In the genomic region with DNA sequence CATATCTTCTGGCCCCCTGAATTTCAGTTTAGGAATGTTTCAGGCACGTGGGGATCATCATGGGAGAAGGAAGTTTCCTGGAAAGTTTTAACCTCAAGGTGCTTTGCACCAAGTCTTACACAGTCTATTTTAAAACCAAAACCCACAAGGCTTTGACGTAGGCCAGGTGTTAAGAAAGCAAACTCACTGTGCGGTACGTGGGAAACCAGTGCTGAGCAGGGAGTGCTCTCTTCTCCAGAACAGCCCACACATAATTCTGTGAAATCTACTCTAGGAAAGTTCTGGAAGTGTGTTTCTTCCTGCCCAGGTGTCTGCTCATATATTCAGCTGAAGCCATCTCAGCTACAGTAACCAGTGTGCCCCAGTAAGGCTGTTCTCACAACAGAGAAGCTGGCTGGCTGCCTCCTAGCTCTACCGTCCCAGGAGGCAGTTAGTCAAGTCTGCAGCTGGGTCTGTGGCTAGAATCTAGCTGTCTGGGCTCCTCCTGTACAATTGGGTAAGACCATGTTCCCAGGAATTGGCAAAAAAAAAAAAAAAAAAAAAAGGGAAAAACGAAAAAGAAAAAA, we compare ENCODE assay signal across 17 mouse cellular contexts. TPM values are rescaled to one million over a fixed set of nuclear protein-coding genes. Genes with fewer than 3 reads are reported as not detected.
DNase-seq lines count a peak whose midpoint lies in the region; ATAC-seq lines count a peak whose summit lies in the region.
"Had no signal": no experiment of that assay in that cellular context is flagged by ENCODE, and none has a peak within 500 bp of the region (broad histone marks: within the 10 kb centered on the region; RNA-seq: fewer than 3 reads in every experiment).

No protein-coding gene starts in this region.

- no peaks in the 10 kb centered on the region for H3K36me3 ChIP-seq in heart, embryonic 10.5 days
- no peaks in the 10 kb centered on the region for H3K36me3 ChIP-seq in intestine, embryonic 15.5 days
- H3K36me3 ChIP-seq: forebrain, embryonic 10.5 days; hindbrain, embryonic 10.5 days; limb, embryonic 12.5 days; neural tube, embryonic 13.5 days had no signal

- no peaks in the 10 kb centered on the region for H3K4me1 ChIP-seq in heart, embryonic 10.5 days
- H3K4me1 ChIP-seq in intestine, embryonic 15.5 days (replicated peaks): no peaks in the 10 kb centered on the region
- H3K4me1 ChIP-seq: forebrain, embryonic 10.5 days; hindbrain, embryonic 10.5 days; limb, embryonic 12.5 days; neural tube, embryonic 13.5 days had no signal

- H3K27me3 ChIP-seq in heart, embryonic 10.5 days (ENCODE audit: insufficient read depth, poor library complexity, severe bottlenecking): no peaks in the 10 kb centered on the region
- no peaks in the 10 kb centered on the region for H3K27me3 ChIP-seq in intestine, embryonic 15.5 days (replicated peaks)
- H3K27me3 ChIP-seq: limb, embryonic 12.5 days; neural tube, embryonic 13.5 days had no signal

- 66% methylated on average over 6 of the region's 6 CpGs for WGBS in heart, embryonic 10.5 days
- 51% methylated on average over 6 of the region's 6 CpGs for WGBS in intestine, embryonic 15.5 days

- no peak for ATAC-seq in intestine, embryonic 15.5 days
- no peak for ATAC-seq in erythroid progenitor cell, adult 5-6 weeks (replicated peaks; ENCODE audit: low FRiP score, poor library complexity, severe bottlenecking)
- ATAC-seq: liver, postnatal 0 days had no signal

- H3K27ac ChIP-seq in heart, embryonic 10.5 days: no peak overlapping the region
- H3K27ac ChIP-seq in intestine, embryonic 15.5 days: no peak overlapping the region
- H3K27ac ChIP-seq: forebrain, embryonic 10.5 days; hindbrain, embryonic 10.5 days; kidney, postnatal 0 days; limb, embryonic 12.5 days; neural tube, embryonic 13.5 days had no signal

- no peak overlapping the region for H3K4me3 ChIP-seq in heart, embryonic 10.5 days
- H3K4me3 ChIP-seq in intestine, embryonic 15.5 days (replicated peaks): no peak overlapping the region
- H3K4me3 ChIP-seq: forebrain, embryonic 10.5 days; hindbrain, embryonic 10.5 days; limb, embryonic 12.5 days; neural tube, embryonic 13.5 days had no signal

- no peak overlapping the region for H3K4me2 ChIP-seq in intestine, embryonic 15.5 days (replicated peaks)
- H3K4me2 ChIP-seq: limb, embryonic 12.5 days; neural tube, embryonic 13.5 days had no signal

- DNase-seq in adrenal gland, adult 2 months: peak; percentile 33
- DNase-seq in adrenal gland, adult 8-10 months: no peak
- peak; percentile 25 to 28 for DNase-seq in heart, adult 9 months (ENCODE audit: low spot score in 2 of 2)
- no peak for DNase-seq in heart, embryonic 10.5 days (ENCODE audit: low spot score)
- DNase-seq in thymus, postnatal 0 days (ENCODE audit: low spot score): peak; percentile 45
- no peak for DNase-seq in thymus, adult 18-20 months
- DNase-seq: cerebellum, adult 11 months; cerebellum, postnatal 36 days; liver, postnatal 0 days; thymus, adult 2 months had no signal

- H3K9ac ChIP-seq in intestine, embryonic 15.5 days: no peak overlapping the region
- H3K9ac ChIP-seq: limb, embryonic 12.5 days; liver, postnatal 0 days; neural tube, embryonic 13.5 days had no signal

- no peaks in the 10 kb centered on the region for H3K9me3 ChIP-seq in heart, embryonic 10.5 days
- H3K9me3 ChIP-seq in intestine, embryonic 15.5 days: no peaks in the 10 kb centered on the region
- H3K9me3 ChIP-seq: forebrain, embryonic 10.5 days; hindbrain, embryonic 10.5 days; limb, embryonic 12.5 days; neural tube, embryonic 13.5 days had no signal

RNA-seq across cellular contexts. Expression of gene Casp6, which starts 29.1 kb away (rescaled TPM):
- total RNA-seq in adrenal gland, adult 2 months (2021): 10 to 100 TPM; 42.3 to 42.4 TPM
- polyA plus RNA-seq in adrenal gland, adult 2 months (2012; rRNA removed): 29.5 and 33.8 TPM in 2 replicates
- 10 to 100 TPM; 42.7 to 54.2 (median 47.8) TPM for total RNA-seq in adrenal gland, adult 8-10 months (2022)
- polyA plus RNA-seq in heart, embryonic 10.5 days (2016; fragmentation: Nextera tagmentation; extraction: Ambion mirVana): 78.4 and 99.8 TPM in 2 replicates
- 119 and 125 TPM in 2 replicates for polyA plus RNA-seq in thymus, postnatal 0 days (2015; fragmentation: Nextera tagmentation; extraction: Ambion mirVana)
- 142 and 147 TPM in 2 replicates for polyA plus RNA-seq in intestine, embryonic 15.5 days (2015; fragmentation: Nextera tagmentation; extraction: Ambion mirVana)
- 10.5 and 14.4 TPM in 2 replicates for total RNA-seq in erythroid progenitor cell, adult 5-6 weeks (2015; ENCODE audit: low replicate concordance)
- 3.7 and 5.3 TPM in 2 replicates for total RNA-seq in erythroid progenitor cell, adult 5-6 weeks (2017; ENCODE audit: low replicate concordance)

RNA-seq across cellular contexts. Expression of gene Mcub, which starts 39.7 kb away (rescaled TPM):
- total RNA-seq in adrenal gland, adult 2 months (2021): 10 to 100 TPM in 1 of 2 experiments, 1 to 10 TPM in 1; 7.9 to 15.3 TPM
- polyA plus RNA-seq in adrenal gland, adult 2 months (2012; rRNA removed): 6.9 and 7.7 TPM in 2 replicates
- 10 to 100 TPM; 10.2 to 20.6 (median 11.2) TPM for total RNA-seq in adrenal gland, adult 8-10 months (2022)
- polyA plus RNA-seq in heart, embryonic 10.5 days (2016; fragmentation: Nextera tagmentation; extraction: Ambion mirVana): 3.9 and 6.0 TPM in 2 replicates
- polyA plus RNA-seq in thymus, postnatal 0 days (2015; fragmentation: Nextera tagmentation; extraction: Ambion mirVana): 28.3 and 29.9 TPM in 2 replicates
- polyA plus RNA-seq in intestine, embryonic 15.5 days (2015; fragmentation: Nextera tagmentation; extraction: Ambion mirVana): 2.5 and 3.5 TPM in 2 replicates
- 3.6 TPM in 1 of 2 replicates, not detected in the other for total RNA-seq in erythroid progenitor cell, adult 5-6 weeks (2015; ENCODE audit: low replicate concordance)
- 3.2 and 5.6 TPM in 2 replicates for total RNA-seq in erythroid progenitor cell, adult 5-6 weeks (2017; ENCODE audit: low replicate concordance)

RNA-seq across cellular contexts. Expression of gene Pla2g12a, which starts 51.9 kb away (rescaled TPM):
- total RNA-seq in adrenal gland, adult 2 months (2021): 10 to 100 TPM; 46.3 to 51.7 TPM
- polyA plus RNA-seq in adrenal gland, adult 2 months (2012; rRNA removed): 106 and 226 TPM in 2 replicates
- total RNA-seq in adrenal gland, adult 8-10 months (2022): 10 to 100 TPM; 38.3 to 48.4 (median 42.9) TPM
- polyA plus RNA-seq in heart, embryonic 10.5 days (2016; fragmentation: Nextera tagmentation; extraction: Ambion mirVana): 53.3 and 64.1 TPM in 2 replicates
- 71.7 and 77.5 TPM in 2 replicates for polyA plus RNA-seq in thymus, postnatal 0 days (2015; fragmentation: Nextera tagmentation; extraction: Ambion mirVana)
- polyA plus RNA-seq in intestine, embryonic 15.5 days (2015; fragmentation: Nextera tagmentation; extraction: Ambion mirVana): 68.9 and 69.1 TPM in 2 replicates
- total RNA-seq in erythroid progenitor cell, adult 5-6 weeks (2015; ENCODE audit: low replicate concordance): 23.1 and 44.4 TPM in 2 replicates
- total RNA-seq in erythroid progenitor cell, adult 5-6 weeks (2017; ENCODE audit: low replicate concordance): 27.0 and 29.7 TPM in 2 replicates

Comparison
In these comparisons a context has a peak if more than half of its experiments do, and no peak if none do; other contexts are left out.
1. DNase-seq: peak in adrenal gland, adult 2 months (single experiment), heart, adult 9 months (2 of 2) and thymus, postnatal 0 days (single experiment); none in adrenal gland, adult 8-10 months (single experiment), heart, embryonic 10.5 days (single experiment) and thymus, adult 18-20 months (0 of 2).